Mouse (Mus musculus): ENCODE results near the gene 2010111I01Rik. TPM values are rescaled to one million over a fixed set of nuclear protein-coding genes. Genes with fewer than 3 reads are reported as not detected.

Gene 2010111I01Rik
- total and polyA plus RNA-seq, 3 experiments = 13.3 to 19.8 (median 14.4) TPM

DNA sequence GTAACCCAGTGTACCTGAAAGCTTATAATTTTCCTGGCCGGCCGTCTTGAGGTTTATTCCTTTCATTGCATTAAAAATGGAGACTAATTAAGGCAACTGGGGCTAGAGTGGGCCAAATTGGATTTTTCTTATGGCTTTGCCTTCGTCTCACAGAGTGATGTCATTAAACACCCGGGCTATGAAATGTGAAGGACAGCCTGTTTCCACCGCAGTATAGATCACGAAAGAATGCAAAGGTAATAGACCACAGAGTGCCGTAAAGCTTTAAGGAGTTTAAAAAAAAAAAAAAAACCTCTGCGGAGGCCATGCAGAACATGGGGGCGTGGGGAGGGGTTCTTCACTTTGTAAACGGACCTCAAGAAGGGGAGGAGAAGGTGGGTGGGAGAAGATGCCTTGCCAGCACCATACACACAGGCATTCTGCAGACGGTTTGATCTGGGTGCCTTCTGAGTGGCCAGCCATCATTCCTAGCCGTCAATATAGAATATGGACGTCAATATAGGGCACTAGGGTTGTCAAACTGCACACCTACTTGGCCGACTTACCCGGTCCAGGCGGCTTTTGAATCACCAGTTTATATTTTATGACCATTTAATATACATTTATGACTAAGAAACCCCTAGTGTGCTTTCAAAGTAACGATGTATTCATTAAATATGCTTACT is 23.2 kb upstream of the 2010111I01Rik start:
- no peaks in the 10 kb centered on the region for H3K4me1 ChIP-seq (ENCODE audit: control insufficient read depth in 1 of 2, insufficient read depth in 2 of 2)
- no peaks in the 10 kb centered on the region for H3K79me2 ChIP-seq (replicated peaks; ENCODE audit: control insufficient read depth, extremely low read depth, insufficient read depth, poor library complexity, severe bottlenecking)
- H3K27me3 ChIP-seq (replicated peaks) = no peaks in the 10 kb centered on the region
- DNase-seq (ENCODE audit: extremely low read depth) = no peak
- TF ChIP-seq EP300 (IDR thresholded peaks at IDR 0.05; ENCODE audit: low read length) = no peak
- no peak for TF ChIP-seq TCF12 (IDR thresholded peaks at IDR 0.05; ENCODE audit: low read depth, low read length)
- TF ChIP-seq RAD21 (IDR thresholded peaks at IDR 0.05; ENCODE audit: low read depth, low read length) = no peak
- no peak for TF ChIP-seq ZKSCAN1 (IDR thresholded peaks at IDR 0.05; ENCODE audit: borderline replicate concordance, low read depth, low read length)
- TF ChIP-seq ZNF384 (IDR thresholded peaks at IDR 0.05; ENCODE audit: low read depth, low read length) = no peak
- no peak for TF ChIP-seq CHD2 (IDR thresholded peaks at IDR 0.05; ENCODE audit: low read length)
- TF ChIP-seq CTCF (conservative IDR thresholded peaks at IDR 0.05 in 1 of 2, IDR thresholded peaks at IDR 0.05 in 1 of 2; ENCODE audit: low read depth in 2 of 2, low read length in 2 of 2) = no peak
- TF ChIP-seq MYC (IDR thresholded peaks at IDR 0.05; ENCODE audit: low read depth, low read length) = no peak
- no peak for TF ChIP-seq MAX (IDR thresholded peaks at IDR 0.05; ENCODE audit: low read length)
- TF ChIP-seq ZC3H11A (IDR thresholded peaks at IDR 0.05; ENCODE audit: low read depth, low read length) = no peak
- no peak for TF ChIP-seq JUN (IDR thresholded peaks at IDR 0.05; ENCODE audit: insufficient read depth, low read depth, low read length)
- no peak for TF ChIP-seq POLR2A (IDR thresholded peaks at IDR 0.05; ENCODE audit: low read depth, low read length)
- TF ChIP-seq ETS1 (conservative IDR thresholded peaks at IDR 0.05; ENCODE audit: low read depth, low read length) = no peak
- TF ChIP-seq MEF2A (IDR thresholded peaks at IDR 0.05; ENCODE audit: borderline replicate concordance, low read depth, low read length) = no peak
- no peak for TF ChIP-seq MAFK (IDR thresholded peaks at IDR 0.05; ENCODE audit: insufficient replicate concordance, low read length)
- TF ChIP-seq IRF4 (IDR thresholded peaks at IDR 0.05; ENCODE audit: low read depth, low read length) = no peak
- TF ChIP-seq USF2 (conservative IDR thresholded peaks at IDR 0.05; ENCODE audit: low read depth, low read length) = no peak
- no peak for TF ChIP-seq JUND (conservative IDR thresholded peaks at IDR 0.05; ENCODE audit: low read depth, low read length)
- H3K4me3 ChIP-seq (replicated peaks in 1 of 3; ENCODE audit: low read depth in 2 of 3, low read length in 2 of 3, poor library complexity in 1 of 3) = no peak overlapping the region
- no peak overlapping the region for H3K9ac ChIP-seq (ENCODE audit: insufficient read depth, low read depth)
- no peak overlapping the region for H3K27ac ChIP-seq (ENCODE audit: insufficient read depth, low read depth)
- dilution Hi-C loops (cut with MboI; ENCODE audit: extremely low pct_ligation_motif_present, extremely low pct_unique_long_range_greater_than_20kb, low sequenced_read_pairs) = no loop called here
- H3K4me2 ChIP-seq (ENCODE audit: insufficient read depth, low read depth, poor library complexity, severe bottlenecking) = no peak overlapping the region
- H3K9me3 ChIP-seq (replicated peaks; ENCODE audit: low read length) = no peaks in the 10 kb centered on the region
- in situ Hi-C loops (cut with MboI; ENCODE audit: low pct_ligation_motif_present, low pct_unique_long_range_greater_than_20kb, low sequenced_read_pairs) = no loop called here
- no peaks in the 10 kb centered on the region for H3K36me3 ChIP-seq (replicated peaks in 1 of 2; ENCODE audit: control insufficient read depth in 1 of 2, insufficient read depth in 1 of 2, low read length in 1 of 2)

DNA sequence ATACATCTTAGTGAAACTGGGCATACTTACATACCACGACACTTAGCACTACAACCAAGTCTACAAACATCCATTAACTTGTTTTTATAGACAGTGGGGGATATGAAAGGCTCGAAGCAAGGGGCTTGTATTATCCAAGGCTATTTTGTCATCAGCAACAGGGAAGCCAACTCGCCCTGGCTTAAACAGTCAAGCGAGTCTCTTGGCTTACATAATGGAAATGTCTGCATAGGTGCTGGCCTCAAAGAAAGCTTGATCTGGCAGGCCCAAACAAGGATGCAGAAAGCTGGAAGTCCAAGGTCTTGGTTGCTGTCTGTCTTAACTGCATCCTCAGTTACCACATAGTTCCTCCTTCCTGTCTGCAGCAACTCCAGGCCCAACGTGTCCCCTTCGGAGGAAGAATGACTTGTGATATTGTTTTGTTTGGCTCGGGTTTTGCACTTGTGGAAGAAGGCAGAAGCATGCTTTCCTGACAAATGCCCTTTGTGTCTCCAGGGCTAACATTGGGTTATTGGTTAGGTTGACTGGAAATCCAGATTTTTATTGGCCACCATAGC is 21.3 kb upstream of the 2010111I01Rik start:
- Histone ChIP-seq H3K4me2 (ENCODE audit: insufficient read depth, low read depth, poor library complexity, severe bottlenecking) (no peak overlapping the region), H3K79me2 (replicated peaks; ENCODE audit: control insufficient read depth, extremely low read depth, insufficient read depth, poor library complexity, severe bottlenecking) (no peaks in the 10 kb centered on the region), H3K27ac (ENCODE audit: insufficient read depth, low read depth) (no peak overlapping the region), H3K36me3 (replicated peaks in 1 of 2; ENCODE audit: control insufficient read depth in 1 of 2, insufficient read depth in 1 of 2, low read length in 1 of 2) (no peaks in the 10 kb centered on the region), H3K4me1 (ENCODE audit: control insufficient read depth in 1 of 2, insufficient read depth in 2 of 2) (no peaks in the 10 kb centered on the region), H3K9ac (ENCODE audit: insufficient read depth, low read depth) (no peak overlapping the region), H3K9me3 (replicated peaks; ENCODE audit: low read length) (no peaks in the 10 kb centered on the region), H3K27me3 (replicated peaks) (no peaks in the 10 kb centered on the region), H3K4me3 (replicated peaks in 1 of 3; ENCODE audit: low read depth in 2 of 3, low read length in 2 of 3, poor library complexity in 1 of 3) (no peak overlapping the region)
- dilution Hi-C loops (cut with MboI; ENCODE audit: extremely low pct_ligation_motif_present, extremely low pct_unique_long_range_greater_than_20kb, low sequenced_read_pairs) = no loop called here
- TF ChIP-seq RCOR1 (conservative IDR thresholded peaks at IDR 0.05; ENCODE audit: low read depth, low read length) (no peak), MAZ (IDR thresholded peaks at IDR 0.05; ENCODE audit: low read depth, low read length) (no peak), PAX5 (IDR thresholded peaks at IDR 0.05; ENCODE audit: low read length) (no peak), USF1 (IDR thresholded peaks at IDR 0.05; ENCODE audit: low read depth, low read length) (no peak), CHD1 (IDR thresholded peaks at IDR 0.05; ENCODE audit: low read depth, low read length) (no peak), SIN3A (IDR thresholded peaks at IDR 0.05; ENCODE audit: low read length) (no peak), JUND (conservative IDR thresholded peaks at IDR 0.05; ENCODE audit: low read depth, low read length) (no peak), ZNF384 (IDR thresholded peaks at IDR 0.05; ENCODE audit: low read depth, low read length) (no peak), E2F4 (IDR thresholded peaks at IDR 0.05; ENCODE audit: insufficient replicate concordance, low read depth, low read length) (no peak), RAD21 (IDR thresholded peaks at IDR 0.05; ENCODE audit: low read depth, low read length) (no peak), MXI1 (IDR thresholded peaks at IDR 0.05; ENCODE audit: low read depth, low read length) (no peak), CHD2 (IDR thresholded peaks at IDR 0.05; ENCODE audit: low read length) (no peak), POLR2AphosphoS2 (IDR thresholded peaks at IDR 0.05; ENCODE audit: low read depth, low read length) (no peak), ZC3H11A (IDR thresholded peaks at IDR 0.05; ENCODE audit: low read depth, low read length) (no peak), POLR2A (IDR thresholded peaks at IDR 0.05; ENCODE audit: low read depth, low read length) (no peak), HCFC1 (IDR thresholded peaks at IDR 0.05; ENCODE audit: low read depth, low read length) (no peak), CTCF (conservative IDR thresholded peaks at IDR 0.05 in 1 of 2, IDR thresholded peaks at IDR 0.05 in 1 of 2; ENCODE audit: low read depth in 2 of 2, low read length in 2 of 2) (no peak), GABPA (IDR thresholded peaks at IDR 0.05; ENCODE audit: insufficient replicate concordance, low read depth, low read length) (no peak)
- in situ Hi-C loops (cut with MboI; ENCODE audit: low pct_ligation_motif_present, low pct_unique_long_range_greater_than_20kb, low sequenced_read_pairs) = no loop called here
- no peak for DNase-seq (ENCODE audit: extremely low read depth)

Measured in CH12.LX (cell line).